Mouse (Mus musculus): ENCODE measurements at regions not wholly inside any gene's neighbourhood (a gene's known extent, or its start where the extent isn't known, plus 50 kb on each side); places are given as distances from the start of the nearest gene placed in this dataset.
A peak's percentile ranks its signal among the peaks of the same experiment; 100 is the strongest.

GRCm38 (mm10) chr12:13841238-13841637, 310.6 kb downstream of the Fam84a start:
- ATAC-seq (ENCODE audit: insufficient number of reproducible peaks, low FRiP score, low TSS enrichment): no peak

GRCm38 (mm10) chr12:13834723-13835122, 317.1 kb downstream of the Fam84a start:
- ATAC-seq (ENCODE audit: insufficient number of reproducible peaks, low FRiP score, low TSS enrichment): no peak

GRCm38 (mm10) chr12:13825899-13826298, 326.0 kb downstream of the Fam84a start:
- no peak for ATAC-seq (ENCODE audit: insufficient number of reproducible peaks, low FRiP score, low TSS enrichment)

- ATAC-seq (ENCODE audit: insufficient number of reproducible peaks, low FRiP score, low TSS enrichment): no peak
Measured at GRCm38 (mm10) chr12:13815500-13815899, 336.4 kb downstream of the Fam84a start.

- no peak for ATAC-seq (ENCODE audit: insufficient number of reproducible peaks, low FRiP score, low TSS enrichment)
Measured at GRCm38 (mm10) chr12:13810155-13810515, 341.7 kb downstream of the Fam84a start.

GRCm38 (mm10) chr12:13809291-13810154, 342.3 kb downstream of the Fam84a start:
- ATAC-seq (ENCODE audit: insufficient number of reproducible peaks, low FRiP score, low TSS enrichment): no peak

- ATAC-seq (ENCODE audit: insufficient number of reproducible peaks, low FRiP score, low TSS enrichment): no peak
Measured at GRCm38 (mm10) chr12:13779752-13780151, 372.1 kb downstream of the Fam84a start.

GRCm38 (mm10) chr12:13776687-13777086, 375.2 kb downstream of the Fam84a start:
- ATAC-seq (ENCODE audit: insufficient number of reproducible peaks, low FRiP score, low TSS enrichment): no peak

GRCm38 (mm10) chr12:13769696-13770095, 382.2 kb downstream of the Fam84a start:
- no peak for ATAC-seq (ENCODE audit: insufficient number of reproducible peaks, low FRiP score, low TSS enrichment)

GRCm38 (mm10) chr12:13769156-13769555, 382.7 kb downstream of the Fam84a start:
- no peak for ATAC-seq (ENCODE audit: insufficient number of reproducible peaks, low FRiP score, low TSS enrichment)

GRCm38 (mm10) chr12:13766486-13766885, 385.4 kb downstream of the Fam84a start:
- ATAC-seq (ENCODE audit: insufficient number of reproducible peaks, low FRiP score, low TSS enrichment): no peak

GRCm38 (mm10) chr12:13753878-13754277, 398.0 kb downstream of the Fam84a start:
- no peak for ATAC-seq (ENCODE audit: insufficient number of reproducible peaks, low FRiP score, low TSS enrichment)

- no peak for ATAC-seq (ENCODE audit: insufficient number of reproducible peaks, low FRiP score, low TSS enrichment)
Measured at GRCm38 (mm10) chr12:13744323-13744931, 407.4 kb downstream of the Fam84a start.

GRCm38 (mm10) chr12:13729901-13730637, 421.8 kb downstream of the Fam84a start:
- ATAC-seq (ENCODE audit: insufficient number of reproducible peaks, low FRiP score, low TSS enrichment): no peak

- no peak for ATAC-seq (ENCODE audit: insufficient number of reproducible peaks, low FRiP score, low TSS enrichment)
Measured at GRCm38 (mm10) chr12:13728986-13729385, 422.9 kb downstream of the Fam84a start.

GRCm38 (mm10) chr12:13724511-13724910, 427.3 kb downstream of the Fam84a start:
- ATAC-seq (ENCODE audit: insufficient number of reproducible peaks, low FRiP score, low TSS enrichment): no peak

GRCm38 (mm10) chr12:13709806-13710205, 440.9 kb downstream of the Nbas start:
- peak; percentile 54 for ATAC-seq (ENCODE audit: insufficient number of reproducible peaks, low FRiP score, low TSS enrichment)

GRCm38 (mm10) chr12:13707747-13708146, 438.8 kb downstream of the Nbas start:
- no peak for ATAC-seq (ENCODE audit: insufficient number of reproducible peaks, low FRiP score, low TSS enrichment)

GRCm38 (mm10) chr12:13706510-13706909, 437.6 kb downstream of the Nbas start:
- no peak for ATAC-seq (ENCODE audit: insufficient number of reproducible peaks, low FRiP score, low TSS enrichment)

GRCm38 (mm10) chr12:13703604-13704003, 434.7 kb downstream of the Nbas start:
- ATAC-seq (ENCODE audit: insufficient number of reproducible peaks, low FRiP score, low TSS enrichment): peak; percentile 69

- ATAC-seq (ENCODE audit: insufficient number of reproducible peaks, low FRiP score, low TSS enrichment): no peak
Measured at GRCm38 (mm10) chr12:13699858-13700257, 430.9 kb downstream of the Nbas start.

All from cerebellum, adult (tissue).